Mouse (Mus musculus) retina, embryonic 14.5 days (tissue): ENCODE measurements at regions not wholly inside any gene's neighbourhood (a gene's known extent, or its start where the extent isn't known, plus 50 kb on each side); places are given as distances from the start of the nearest gene placed in this dataset.
A peak's percentile ranks its signal among the peaks of the same experiment; 100 is the strongest.

ENCODE experiments used
- DNase-seq: peaks from one replicate; pipeline ENCODE4 v3.0.0-alpha.2; 2015; ENCODE audit warnings: low spot score

- DNase-seq: peak; percentile 74
Measured at GRCm38 (mm10) chr12:42658226-42658625, 1172.0 kb upstream of the Lrrn3 start.
